Mouse (Mus musculus): ENCODE measurements around the gene Nfu1.
"Not testable (repeated sequence)": the region's sequence is repeated elsewhere in the genome, so short reads cannot be mapped to it uniquely, and the experiment has no call there.

The Nfu1 gene

GRCm38 (mm10) chr6:87021791-87022190 lies 12.8 kb downstream of the Nfu1 start:
- DNase-seq (ENCODE audit: low read depth), result no peak

- no peak for DNase-seq (ENCODE audit: low read depth)
Observed at GRCm38 (mm10) chr6:87026980-87027379, 17.9 kb downstream of the Nfu1 start.

GRCm38 (mm10) chr6:87028881-87029280 lies 19.8 kb downstream of the Nfu1 start:
- no peak for DNase-seq (ENCODE audit: low read depth)

GRCm38 (mm10) chr6:87031310-87031709 lies 22.3 kb downstream of the Nfu1 start:
- DNase-seq (ENCODE audit: low read depth), result not testable (repeated sequence)

- DNase-seq (ENCODE audit: low read depth), result no peak
Observed at GRCm38 (mm10) chr6:87032401-87032800, 23.4 kb downstream of the Nfu1 start.

GRCm38 (mm10) chr6:87034395-87034794 lies 25.4 kb downstream of the Nfu1 start:
- DNase-seq (ENCODE audit: low read depth), result no peak

GRCm38 (mm10) chr6:87037826-87038620 lies 29.0 kb downstream of the Nfu1 start:
- DNase-seq (ENCODE audit: low read depth), result peak; percentile 92

GRCm38 (mm10) chr6:87039161-87039560 lies 30.1 kb downstream of the Nfu1 start:
- DNase-seq (ENCODE audit: low read depth), result peak; percentile 67

GRCm38 (mm10) chr6:87040971-87041370 lies 31.9 kb downstream of the Nfu1 start:
- DNase-seq (ENCODE audit: low read depth), result peak; percentile 87

- DNase-seq (ENCODE audit: low read depth), result no peak
Observed at GRCm38 (mm10) chr6:87041431-87041830, 32.4 kb downstream of the Nfu1 start.

GRCm38 (mm10) chr6:87042004-87042336 lies 32.9 kb downstream of the Nfu1 start:
- no peak for DNase-seq (ENCODE audit: low read depth)

GRCm38 (mm10) chr6:87042337-87043130 lies 33.5 kb downstream of the Nfu1 start, which contains the start of gene Gfpt1:
Gene Gfpt1, plus strand, starts transcription at chr6:87042846.
- peak; percentile 96 for DNase-seq (ENCODE audit: low read depth)

- no peak for DNase-seq (ENCODE audit: low read depth)
Observed at GRCm38 (mm10) chr6:87043131-87043516, 34.1 kb downstream of the Nfu1 start.

- no peak for DNase-seq (ENCODE audit: low read depth)
Observed at GRCm38 (mm10) chr6:87044895-87045294, 35.9 kb downstream of the Nfu1 start.

GRCm38 (mm10) chr6:87045507-87045906 lies 36.5 kb downstream of the Nfu1 start:
- DNase-seq (ENCODE audit: low read depth), result no peak

- DNase-seq (ENCODE audit: low read depth), result not testable (repeated sequence)
Observed at GRCm38 (mm10) chr6:87048712-87049111, 39.7 kb downstream of the Nfu1 start.

GRCm38 (mm10) chr6:87051886-87052425 lies 42.9 kb downstream of the Nfu1 start:
- DNase-seq (ENCODE audit: low read depth), result no peak

- no peak for DNase-seq (ENCODE audit: low read depth)
Observed at GRCm38 (mm10) chr6:87054193-87054592, 45.2 kb downstream of the Nfu1 start.

- DNase-seq (ENCODE audit: low read depth), result no peak
Observed at GRCm38 (mm10) chr6:87059754-87060153, 50.7 kb downstream of the Nfu1 start.

- no peak for DNase-seq (ENCODE audit: low read depth)
Observed at GRCm38 (mm10) chr6:87063586-87063985, 54.5 kb downstream of the Nfu1 start.

GRCm38 (mm10) chr6:87068209-87068608 lies 59.2 kb downstream of the Nfu1 start:
- no peak for DNase-seq (ENCODE audit: low read depth)

- peak; percentile 16 for DNase-seq (ENCODE audit: low read depth)
Observed at GRCm38 (mm10) chr6:87069195-87069900, 60.3 kb downstream of the Nfu1 start.

Data from induced T-regulatory cell, adult 2 months (primary cell).